In the genomic region with DNA sequence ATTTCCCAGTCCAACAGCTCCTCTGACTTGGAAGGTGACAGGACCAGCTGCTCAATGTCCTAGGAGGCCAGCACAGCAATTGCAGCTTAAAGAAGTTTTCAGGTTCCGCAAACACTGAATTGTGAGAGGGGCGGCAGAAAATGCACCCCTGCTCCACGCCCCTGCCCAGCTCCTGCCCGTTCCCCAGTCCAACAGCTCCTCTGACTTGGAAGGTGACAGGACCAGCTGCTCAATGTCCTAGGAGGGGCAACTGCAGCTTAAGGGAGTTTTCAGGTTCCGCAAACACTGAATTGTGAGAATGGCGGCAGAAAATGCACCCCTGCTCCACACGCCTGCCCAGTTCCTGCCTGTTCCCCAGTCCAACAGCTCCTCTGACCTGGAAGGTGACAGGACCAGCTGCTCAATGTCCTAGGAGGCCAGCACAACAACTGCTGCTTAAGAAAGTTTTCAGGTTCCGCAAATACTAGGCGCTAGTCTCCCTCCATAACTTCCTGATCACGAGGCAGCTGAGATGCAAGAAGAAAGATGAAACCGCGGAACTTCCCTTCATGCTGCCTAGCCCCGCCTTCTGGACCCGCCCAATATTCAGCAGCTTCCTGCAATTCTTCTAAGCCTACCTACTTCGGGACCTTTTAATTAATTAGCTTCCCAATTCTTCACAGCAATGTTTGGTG, we compare ENCODE assay signal across 8 mouse cellular contexts. TPM values are rescaled to one million over a fixed set of nuclear protein-coding genes. Genes with fewer than 3 reads are reported as not detected.
DNase-seq lines count a peak whose midpoint lies in the region; ATAC-seq and TF ChIP-seq lines count a peak whose summit lies in the region.
"Not testable (repeated sequence)": the region's sequence is repeated elsewhere in the genome, so short reads cannot be mapped to it uniquely, and the experiment has no call there.

Gene Zfp984, minus strand, starts transcription at position 497 of the 674 bp plus-strand sequence.

- ATAC-seq in forebrain, embryonic 15.5 days (replicated peaks): peak; percentile 61; the same call in 1 of the 2 replicates
- ATAC-seq in lung, embryonic 14.5 days (ENCODE audit: insufficient read depth): peak; percentile 79
- ATAC-seq in stomach, postnatal 0 days (ENCODE audit: low FRiP score, low TSS enrichment): peak; percentile 59; the same call in 1 of the 2 replicates

- TF ChIP-seq CTCF in lung, embryonic 14.5 days (IDR thresholded peaks at IDR 0.05; ENCODE audit: low read depth); stomach, postnatal 0 days (IDR thresholded peaks at IDR 0.05; ENCODE audit: low read depth): not testable (repeated sequence)

- H3K27ac ChIP-seq in forebrain, embryonic 15.5 days (replicated peaks): not testable (repeated sequence)
- peak within 1 kb of the TSS; percentile 54; the same call in 1 of the 2 replicates for H3K27ac ChIP-seq in lung, embryonic 14.5 days (ENCODE audit: low read depth)
- peak within 1 kb of the TSS; percentile 61 for H3K27ac ChIP-seq in stomach, postnatal 0 days (replicated peaks)

- not testable (repeated sequence) for H3K27me3 ChIP-seq in forebrain, embryonic 15.5 days; lung, embryonic 14.5 days (ENCODE audit: insufficient read depth, low read length); stomach, postnatal 0 days (ENCODE audit: control insufficient read depth, insufficient read depth, low read length)

- 16% methylated on average over 15 of the region's 15 CpGs for WGBS in forebrain, embryonic 15.5 days
- 8% methylated on average over 15 of the region's 15 CpGs for WGBS in lung, embryonic 14.5 days
- WGBS in stomach, postnatal 0 days: 12% methylated on average over 15 of the region's 15 CpGs

- not testable (repeated sequence) for TF ChIP-seq EP300 in stomach, postnatal 0 days (optimal IDR thresholded peaks at IDR 0.05)

- not testable (repeated sequence) for H3K4me1 ChIP-seq in forebrain, embryonic 15.5 days; lung, embryonic 14.5 days (ENCODE audit: insufficient read depth); stomach, postnatal 0 days (replicated peaks; ENCODE audit: control insufficient read depth, insufficient read depth)

- peak; percentile 34 to 50 for DNase-seq in CD8-positive naive resting alpha-beta T cell, adult 2 months (ENCODE audit: low read depth in 2 of 2, low spot score in 2 of 2)
- peak; percentile 47 for DNase-seq in c-Kit-positive CD71-negative TER-119-negative erythroid progenitor cells, embryonic 14.5 days (ENCODE audit: low read depth)
- peak; percentile 38 for DNase-seq in heart, postnatal 4 days
- peak; percentile 55 for DNase-seq in kidney, postnatal 10 days
- peak; percentile 80 for DNase-seq in lung, embryonic 14.5 days
- peak; percentile 82 for DNase-seq in naive thymus-derived CD4-positive, alpha-beta T cell, adult 2 months (ENCODE audit: low read depth)
- DNase-seq in stomach, postnatal 0 days (ENCODE audit: low spot score): peak; percentile 73

- not testable (repeated sequence) for H3K9me3 ChIP-seq in forebrain, embryonic 15.5 days; lung, embryonic 14.5 days (ENCODE audit: low read depth, low read length); stomach, postnatal 0 days (ENCODE audit: control insufficient read depth, low read length)

- peak within 1 kb of the TSS; percentile 69 for H3K4me2 ChIP-seq in forebrain, embryonic 15.5 days (replicated peaks)
- H3K4me2 ChIP-seq in lung, embryonic 14.5 days: peak within 1 kb of the TSS; percentile 67
- peak within 1 kb of the TSS; percentile 68 for H3K4me2 ChIP-seq in stomach, postnatal 0 days (replicated peaks; ENCODE audit: low read depth)

- H3K4me3 ChIP-seq in forebrain, embryonic 15.5 days: peak within 1 kb of the TSS; percentile 49
- H3K4me3 ChIP-seq in lung, embryonic 14.5 days (ENCODE audit: low read depth, low read length): peak within 1 kb of the TSS; percentile 46
- H3K4me3 ChIP-seq in stomach, postnatal 0 days (ENCODE audit: low read depth, low read length): peak within 1 kb of the TSS; percentile 47

- H3K9ac ChIP-seq in forebrain, embryonic 15.5 days (replicated peaks): peak within 1 kb of the TSS; percentile 36; the same call in 1 of the 2 replicates
- H3K9ac ChIP-seq in lung, embryonic 14.5 days: peak within 1 kb of the TSS; percentile 59
- peak within 1 kb of the TSS; percentile 56 for H3K9ac ChIP-seq in stomach, postnatal 0 days (ENCODE audit: low read length)

- H3K36me3 ChIP-seq in forebrain, embryonic 15.5 days; lung, embryonic 14.5 days (ENCODE audit: insufficient read depth); stomach, postnatal 0 days (ENCODE audit: control insufficient read depth, insufficient read depth, low read length): not testable (repeated sequence)

RNA-seq across cellular contexts. Expression of gene Zfp984, which starts in this region (rescaled TPM):
- polyA plus RNA-seq in forebrain, embryonic 15.5 days (2015; fragmentation: Nextera tagmentation; extraction: Ambion mirVana): 4.9 and 5.3 TPM in 2 replicates
- 1 to 10 TPM; 3.8 to 4.4 TPM for total RNA-seq in heart, postnatal 4 days (2021)
- 6.9 and 8.6 TPM in 2 replicates for polyA plus RNA-seq in lung, embryonic 14.5 days (2014; fragmentation: Nextera tagmentation; extraction: Ambion mirVana)
- polyA plus RNA-seq in stomach, postnatal 0 days (2015; fragmentation: Nextera tagmentation; extraction: Ambion mirVana): 4.3 and 4.6 TPM in 2 replicates
